Mouse (Mus musculus) splenic B cell, adult 2 months (primary cell): ENCODE data around the gene Neurl1a.

Source experiments
- DNase-seq: peaks from one replicate; pipeline ENCODE4 v3.0.0-alpha.2; 2011; ENCODE audit warnings: low read depth, low spot score
- H3K27me3 ChIP-seq: 2 replicates; pipeline ENCODE4 v1.6.1; 2012; ENCODE audit warnings: mild to moderate bottlenecking, low read length, moderate library complexity, mixed read lengths; ENCODE audit not compliant: control insufficient read depth, poor library complexity, insufficient read depth, severe bottlenecking
- H3K36me3 ChIP-seq: 2 replicates; pipeline ENCODE4 v1.6.1; 2012; ENCODE audit warnings: mild to moderate bottlenecking, low read length, moderate library complexity, mixed read lengths; ENCODE audit not compliant: control insufficient read depth, poor library complexity, insufficient read depth, severe bottlenecking

Gene Neurl1a

GRCm38 (mm10) chr19:47232077-47232865 is 53.7 kb downstream of the Neurl1a start:
- Histone ChIP-seq H3K27me3 (no peaks in the 10 kb centered on the region), H3K36me3 (no peaks in the 10 kb centered on the region)
- no peak for DNase-seq

- H3K36me3 ChIP-seq, result no peaks in the 10 kb centered on the region
- DNase-seq, result no peak
- no peaks in the 10 kb centered on the region for H3K27me3 ChIP-seq
Measured at GRCm38 (mm10) chr19:47233087-47233486, 54.5 kb downstream of the Neurl1a start.

GRCm38 (mm10) chr19:47240076-47240475 is 61.5 kb downstream of the Neurl1a start:
- no peaks in the 10 kb centered on the region for H3K36me3 ChIP-seq
- H3K27me3 ChIP-seq, result no peaks in the 10 kb centered on the region
- DNase-seq, result no peak

GRCm38 (mm10) chr19:47240957-47241356 is 62.3 kb downstream of the Neurl1a start:
- H3K27me3 ChIP-seq, result no peaks in the 10 kb centered on the region
- no peak for DNase-seq
- H3K36me3 ChIP-seq, result no peaks in the 10 kb centered on the region

GRCm38 (mm10) chr19:47242227-47242626 is 63.6 kb downstream of the Neurl1a start:
- Histone ChIP-seq H3K36me3 (no peaks in the 10 kb centered on the region), H3K27me3 (no peaks in the 10 kb centered on the region)
- DNase-seq, result no peak

- H3K36me3 ChIP-seq, result no peaks in the 10 kb centered on the region
- no peak for DNase-seq
- H3K27me3 ChIP-seq, result no peaks in the 10 kb centered on the region
Measured at GRCm38 (mm10) chr19:47245512-47245911, 66.9 kb downstream of the Neurl1a start.

- Histone ChIP-seq H3K36me3 (no peaks in the 10 kb centered on the region), H3K27me3 (no peaks in the 10 kb centered on the region)
- no peak for DNase-seq
Measured at GRCm38 (mm10) chr19:47247791-47248190, 69.2 kb downstream of the Neurl1a start.

- H3K36me3 ChIP-seq, result no peaks in the 10 kb centered on the region
- DNase-seq, result no peak
- H3K27me3 ChIP-seq, result no peaks in the 10 kb centered on the region
Measured at GRCm38 (mm10) chr19:47248296-47248695, 69.7 kb downstream of the Neurl1a start.

GRCm38 (mm10) chr19:47248906-47249568 is 70.4 kb downstream of the Neurl1a start:
- Histone ChIP-seq H3K27me3 (no peaks in the 10 kb centered on the region), H3K36me3 (no peaks in the 10 kb centered on the region)
- DNase-seq, result no peak

- H3K27me3 ChIP-seq, result no peaks in the 10 kb centered on the region
- H3K36me3 ChIP-seq, result no peaks in the 10 kb centered on the region
- no peak for DNase-seq
Measured at GRCm38 (mm10) chr19:47250931-47251330, 72.3 kb downstream of the Neurl1a start.

GRCm38 (mm10) chr19:47253053-47253628 is 74.5 kb downstream of the Neurl1a start:
- no peaks in the 10 kb centered on the region for H3K36me3 ChIP-seq
- no peaks in the 10 kb centered on the region for H3K27me3 ChIP-seq
- no peak for DNase-seq

- no peaks in the 10 kb centered on the region for H3K27me3 ChIP-seq
- H3K36me3 ChIP-seq, result no peaks in the 10 kb centered on the region
Measured at GRCm38 (mm10) chr19:47255036-47255435, 76.4 kb downstream of the Neurl1a start.

GRCm38 (mm10) chr19:47255919-47256318 is 77.3 kb downstream of the Neurl1a start:
- Histone ChIP-seq H3K36me3 (no peaks in the 10 kb centered on the region), H3K27me3 (no peaks in the 10 kb centered on the region)
- DNase-seq, result peak; percentile 48

More at GRCm38 (mm10) chr19:47255036-47255435, 76.4 kb downstream of the Neurl1a start:
- no peak for DNase-seq

GRCm38 (mm10) chr19:47259581-47259980 is 81.0 kb downstream of the Neurl1a start:
- H3K27me3 ChIP-seq, result no peaks in the 10 kb centered on the region
- peak; percentile 59 for DNase-seq
- H3K36me3 ChIP-seq, result no peaks in the 10 kb centered on the region

- DNase-seq, result no peak
- Histone ChIP-seq H3K27me3 (no peaks in the 10 kb centered on the region), H3K36me3 (peaks cover 5% of the 10 kb centered on the region)
Measured at GRCm38 (mm10) chr19:47261196-47261595, 82.6 kb downstream of the Neurl1a start.
